Mouse (Mus musculus): ENCODE results near the gene Thsd7a. TPM values are rescaled to one million over a fixed set of nuclear protein-coding genes. Genes with fewer than 3 reads are reported as not detected.

Gene Thsd7a
- total RNA-seq (2014; rRNA removed) (0.37 and 1.6 TPM in 2 replicates), polyA plus RNA-seq (2012; rRNA removed) (0.13 and 0.22 TPM in 2 replicates)

DNA sequence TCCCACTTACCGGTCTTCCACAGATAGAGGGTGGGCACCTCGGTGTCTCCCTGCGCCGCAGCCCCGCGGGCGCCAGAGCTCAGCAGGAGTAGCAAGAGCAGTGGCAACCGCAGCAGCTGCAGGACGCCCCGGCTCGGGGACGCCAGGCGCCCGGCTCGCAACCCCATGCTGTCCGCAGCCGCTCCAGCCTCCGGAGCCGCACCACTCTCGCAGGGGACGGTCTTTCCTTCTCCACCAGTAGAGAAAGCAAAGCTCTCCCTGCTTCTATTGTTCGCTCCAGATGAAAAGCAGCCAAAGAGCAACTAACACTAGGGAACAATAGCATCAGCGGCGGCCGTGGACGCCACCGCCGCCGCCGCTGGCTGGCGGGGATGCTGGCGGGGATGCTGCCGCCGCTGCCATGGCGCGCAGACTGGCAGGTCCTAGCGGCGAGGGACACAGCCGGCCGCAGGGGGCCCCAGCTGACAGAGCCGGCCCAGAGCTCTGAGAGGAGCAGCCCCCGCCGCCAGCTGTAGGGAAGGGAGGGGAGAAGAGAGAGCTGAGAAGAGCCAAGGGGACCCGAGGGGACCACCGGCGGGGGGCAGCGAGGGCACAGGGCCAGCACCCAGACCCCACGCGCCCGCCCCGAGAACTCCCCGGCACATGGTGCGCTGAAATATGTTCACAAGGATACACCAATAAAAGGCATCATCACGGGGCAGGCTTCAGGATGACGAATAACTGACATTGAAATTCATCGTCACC, at the start of gene Thsd7a:
TSS of gene Thsd7a (minus strand) at position 624 of the 744 bp plus-strand sequence.
- no peaks in the 10 kb centered on the region for H3K36me3 ChIP-seq (ENCODE audit: control insufficient read depth, insufficient read depth, low read length)
- H3K79me2 ChIP-seq (ENCODE audit: control insufficient read depth, insufficient read depth, low read length): no peaks in the 10 kb centered on the region
- TF ChIP-seq CTCF (IDR thresholded peaks at IDR 0.05; ENCODE audit: low read depth, low read length): no peak
- no peak for TF ChIP-seq POLR2A (IDR thresholded peaks at IDR 0.05; ENCODE audit: extremely low read depth, insufficient read depth, low read length)
- peaks cover 13% of the 10 kb centered on the region for H3K27me3 ChIP-seq (ENCODE audit: control insufficient read depth, insufficient read depth, low read length)
- DNase-seq (ENCODE audit: extremely low read depth, low read depth, low spot score): no peak
- 1% methylated on average over 56 of the region's 56 CpGs for WGBS
- no peaks in the 10 kb centered on the region for H3K4me1 ChIP-seq (ENCODE audit: control insufficient read depth, insufficient read depth, low read length)
- peak within 1 kb of the TSS; percentile 64; the same call in 1 of the 2 replicates for H3K4me3 ChIP-seq (ENCODE audit: insufficient read depth, low read depth, low read length)
- no peak within 1 kb of the TSS for H3K27ac ChIP-seq (replicated peaks; ENCODE audit: insufficient read depth, low read depth, low read length)
- 0 out of 2 replicates have a peak within 1 kb of the TSS, but pooled peaks have one; percentile 24 for H3K9ac ChIP-seq (ENCODE audit: low read depth, low read length)

DNA sequence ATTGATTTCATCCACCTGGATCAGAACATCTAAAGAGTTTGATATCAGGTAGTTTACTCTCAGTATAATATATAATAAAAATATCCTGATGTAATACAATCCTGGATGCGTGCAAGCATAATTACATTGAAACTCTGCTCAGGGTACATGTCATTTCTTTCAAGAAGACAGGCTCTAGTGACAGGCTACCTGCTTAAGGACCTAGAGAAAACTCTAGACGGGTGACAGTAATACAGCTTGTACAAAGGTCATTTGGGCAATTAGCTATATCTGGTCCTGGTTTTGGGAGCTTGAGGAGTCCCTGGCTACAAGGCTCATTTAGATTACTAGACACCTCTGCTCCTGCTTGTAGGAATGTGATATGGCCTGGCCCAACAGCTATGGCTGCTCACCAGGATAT, 37.9 kb upstream of the Thsd7a start:
- no peaks in the 10 kb centered on the region for H3K27me3 ChIP-seq (ENCODE audit: control insufficient read depth, insufficient read depth, low read length)
- H3K36me3 ChIP-seq (ENCODE audit: control insufficient read depth, insufficient read depth, low read length): no peaks in the 10 kb centered on the region
- no peak overlapping the region for H3K27ac ChIP-seq (replicated peaks; ENCODE audit: insufficient read depth, low read depth, low read length)
- H3K79me2 ChIP-seq (ENCODE audit: control insufficient read depth, insufficient read depth, low read length): no peaks in the 10 kb centered on the region
- DNase-seq (ENCODE audit: extremely low read depth, low read depth, low spot score): no peak
- no peak overlapping the region for H3K4me3 ChIP-seq (ENCODE audit: insufficient read depth, low read depth, low read length)
- TF ChIP-seq CTCF (IDR thresholded peaks at IDR 0.05; ENCODE audit: low read depth, low read length) (no peak), POLR2A (IDR thresholded peaks at IDR 0.05; ENCODE audit: extremely low read depth, insufficient read depth, low read length) (no peak)
- 66% methylated on average over 2 of the region's 2 CpGs for WGBS
- no peak overlapping the region for H3K9ac ChIP-seq (ENCODE audit: low read depth, low read length)
- no peaks in the 10 kb centered on the region for H3K4me1 ChIP-seq (ENCODE audit: control insufficient read depth, insufficient read depth, low read length)

DNA sequence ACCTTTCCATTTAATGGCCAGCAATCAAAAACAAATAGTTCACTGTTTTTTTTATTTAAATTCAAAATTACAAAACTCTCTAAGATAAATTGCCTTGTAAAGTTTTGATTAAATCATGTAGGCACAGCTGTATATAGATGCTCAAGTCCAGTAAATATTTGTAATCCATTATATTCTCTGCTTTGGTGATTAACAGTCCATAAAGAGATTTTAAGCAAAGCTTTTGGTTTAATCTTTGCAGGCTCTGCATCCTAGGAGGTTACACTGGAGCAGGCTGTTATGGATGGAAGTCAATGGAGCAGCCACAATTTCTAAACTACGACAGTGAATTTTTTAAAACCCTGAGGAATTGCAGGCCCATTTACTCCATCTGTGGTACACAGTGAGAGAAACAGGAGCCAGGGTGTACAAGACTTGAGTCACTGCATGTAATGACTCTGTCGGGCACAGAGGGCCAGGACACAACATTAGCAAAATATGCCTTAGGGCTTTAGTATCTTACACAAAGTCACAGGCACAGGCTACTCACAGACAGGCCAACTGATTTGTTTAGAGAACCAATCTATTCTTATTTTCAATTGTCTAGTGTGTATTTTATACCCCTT, 37.3 kb upstream of the Thsd7a start:
- WGBS: 83% methylated on average over 2 of the region's 2 CpGs
- H3K9ac ChIP-seq (ENCODE audit: low read depth, low read length): no peak overlapping the region
- H3K4me1 ChIP-seq (ENCODE audit: control insufficient read depth, insufficient read depth, low read length): no peaks in the 10 kb centered on the region
- DNase-seq (ENCODE audit: extremely low read depth, low read depth, low spot score): no peak
- H3K27ac ChIP-seq (replicated peaks; ENCODE audit: insufficient read depth, low read depth, low read length): no peak overlapping the region
- no peaks in the 10 kb centered on the region for H3K36me3 ChIP-seq (ENCODE audit: control insufficient read depth, insufficient read depth, low read length)
- H3K79me2 ChIP-seq (ENCODE audit: control insufficient read depth, insufficient read depth, low read length): no peaks in the 10 kb centered on the region
- no peak for TF ChIP-seq POLR2A (IDR thresholded peaks at IDR 0.05; ENCODE audit: extremely low read depth, insufficient read depth, low read length)
- TF ChIP-seq CTCF (IDR thresholded peaks at IDR 0.05; ENCODE audit: low read depth, low read length): no peak
- no peaks in the 10 kb centered on the region for H3K27me3 ChIP-seq (ENCODE audit: control insufficient read depth, insufficient read depth, low read length)
- H3K4me3 ChIP-seq (ENCODE audit: insufficient read depth, low read depth, low read length): no peak overlapping the region

DNA sequence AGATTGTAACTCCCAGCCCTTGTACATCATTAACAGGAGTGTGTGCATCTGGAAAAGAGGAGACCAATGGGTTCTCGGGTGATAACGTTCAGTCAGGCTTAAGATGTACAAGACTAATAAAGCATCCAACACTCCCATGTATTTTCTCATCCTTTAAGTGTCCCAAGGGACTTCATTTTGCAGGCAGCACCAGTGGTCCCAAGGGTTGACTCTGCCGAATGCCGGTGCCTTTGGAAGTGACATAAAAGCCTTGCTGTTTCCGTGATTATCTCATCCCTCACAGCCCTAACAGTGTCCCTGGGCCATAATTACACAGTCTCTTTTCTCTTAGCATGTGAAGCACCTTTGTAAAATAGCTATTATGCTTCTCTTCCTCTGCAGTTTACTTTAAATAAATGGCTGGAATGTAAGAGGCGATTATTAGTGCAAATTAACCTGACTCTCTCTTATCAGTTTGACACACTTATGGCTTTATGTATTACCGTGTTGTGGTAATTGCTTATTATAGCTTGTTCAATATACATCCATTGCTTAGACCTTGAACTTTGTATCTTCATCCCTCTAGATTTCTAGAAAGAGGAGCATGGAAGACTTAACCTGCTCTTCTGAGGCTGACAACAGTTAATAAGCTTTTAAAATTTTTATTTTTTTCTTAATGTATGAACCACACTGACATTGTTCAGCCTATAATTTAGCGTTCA, 35.9 kb upstream of the Thsd7a start:
- H3K36me3 ChIP-seq (ENCODE audit: control insufficient read depth, insufficient read depth, low read length): no peaks in the 10 kb centered on the region
- no peak overlapping the region for H3K4me3 ChIP-seq (ENCODE audit: insufficient read depth, low read depth, low read length)
- no peaks in the 10 kb centered on the region for H3K79me2 ChIP-seq (ENCODE audit: control insufficient read depth, insufficient read depth, low read length)
- no peak overlapping the region for H3K27ac ChIP-seq (replicated peaks; ENCODE audit: insufficient read depth, low read depth, low read length)
- DNase-seq (ENCODE audit: extremely low read depth, low read depth, low spot score): no peak
- H3K9ac ChIP-seq (ENCODE audit: low read depth, low read length): no peak overlapping the region
- no peaks in the 10 kb centered on the region for H3K27me3 ChIP-seq (ENCODE audit: control insufficient read depth, insufficient read depth, low read length)
- TF ChIP-seq CTCF (IDR thresholded peaks at IDR 0.05; ENCODE audit: low read depth, low read length) (no peak), POLR2A (IDR thresholded peaks at IDR 0.05; ENCODE audit: extremely low read depth, insufficient read depth, low read length) (no peak)
- 91% methylated on average over 8 of the region's 8 CpGs for WGBS
- no peaks in the 10 kb centered on the region for H3K4me1 ChIP-seq (ENCODE audit: control insufficient read depth, insufficient read depth, low read length)

DNA sequence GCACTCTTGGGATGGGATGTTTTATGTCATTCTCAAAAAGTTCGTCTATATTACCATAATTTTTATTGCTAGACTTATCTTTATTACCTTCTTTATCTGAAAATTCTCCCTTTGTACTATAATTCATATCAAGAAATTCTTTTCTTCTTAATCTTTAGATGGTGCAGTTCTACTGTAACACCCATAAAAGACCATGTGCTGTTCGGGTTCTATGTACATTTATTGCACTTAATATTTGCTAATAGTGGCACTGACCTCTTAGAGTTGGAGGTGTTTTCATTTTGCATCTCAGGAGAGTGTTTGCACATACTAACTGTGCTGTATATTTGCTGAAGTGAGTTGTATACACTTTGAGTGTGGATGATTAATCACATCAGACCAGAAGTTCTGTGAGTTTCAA, 23.6 kb upstream of the Thsd7a start:
- H3K9ac ChIP-seq (ENCODE audit: low read depth, low read length): no peak overlapping the region
- no peaks in the 10 kb centered on the region for H3K4me1 ChIP-seq (ENCODE audit: control insufficient read depth, insufficient read depth, low read length)
- H3K27me3 ChIP-seq (ENCODE audit: control insufficient read depth, insufficient read depth, low read length): no peaks in the 10 kb centered on the region
- H3K27ac ChIP-seq (replicated peaks; ENCODE audit: insufficient read depth, low read depth, low read length): no peak overlapping the region
- H3K4me3 ChIP-seq (ENCODE audit: insufficient read depth, low read depth, low read length): no peak overlapping the region
- TF ChIP-seq POLR2A (IDR thresholded peaks at IDR 0.05; ENCODE audit: extremely low read depth, insufficient read depth, low read length) (no peak), CTCF (IDR thresholded peaks at IDR 0.05; ENCODE audit: low read depth, low read length) (no peak)
- 42% methylated on average over 2 of the region's 2 CpGs for WGBS
- no peaks in the 10 kb centered on the region for H3K36me3 ChIP-seq (ENCODE audit: control insufficient read depth, insufficient read depth, low read length)
- DNase-seq (ENCODE audit: extremely low read depth, low read depth, low spot score): no peak
- H3K79me2 ChIP-seq (ENCODE audit: control insufficient read depth, insufficient read depth, low read length): no peaks in the 10 kb centered on the region
